8 mouse cellular contexts compared by ENCODE assay signal in the genomic region with DNA sequence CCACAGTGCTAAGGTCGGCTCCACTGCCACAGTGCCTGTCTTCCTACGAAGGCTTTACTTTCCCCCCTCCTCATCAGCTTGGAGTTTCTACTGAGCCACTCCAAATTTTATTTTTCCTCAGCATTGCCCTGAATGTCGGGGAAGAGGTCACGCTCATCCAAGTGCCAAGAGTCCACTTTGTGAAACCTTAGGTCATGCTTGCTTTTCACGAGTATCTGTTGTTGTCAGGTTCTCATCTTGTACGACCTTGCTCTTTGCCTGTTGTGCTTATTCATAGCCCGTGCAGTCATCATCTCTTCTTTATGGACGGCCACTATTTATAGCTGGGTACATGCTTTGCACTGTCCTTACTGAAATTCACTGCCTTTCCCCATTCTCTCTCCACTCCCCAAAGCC.
"Had no signal": no experiment of that assay in that cellular context is flagged by ENCODE, and none has a peak within 500 bp of the region (broad histone marks: within the 10 kb centered on the region; RNA-seq: fewer than 3 reads in every experiment).

No protein-coding gene starts in this region.

- H3K27me3 ChIP-seq: kidney, embryonic 15.5 days; limb, embryonic 13.5 days; liver, embryonic 13.5 days; neural tube, embryonic 15.5 days had no signal

- H3K9me3 ChIP-seq: kidney, embryonic 15.5 days; limb, embryonic 13.5 days; liver, embryonic 13.5 days; midbrain, embryonic 10.5 days; neural tube, embryonic 15.5 days had no signal

- H3K27ac ChIP-seq: kidney, embryonic 15.5 days; limb, embryonic 13.5 days; liver, embryonic 13.5 days; midbrain, embryonic 10.5 days; neural tube, embryonic 15.5 days had no signal

- H3K4me2 ChIP-seq: kidney, embryonic 15.5 days; limb, embryonic 13.5 days; liver, embryonic 13.5 days; neural tube, embryonic 15.5 days had no signal

- H3K4me3 ChIP-seq: kidney, embryonic 15.5 days; limb, embryonic 13.5 days; liver, embryonic 13.5 days; midbrain, embryonic 10.5 days; myocyte; neural tube, embryonic 15.5 days had no signal

- DNase-seq: liver, embryonic 13.5 days; right cerebral cortex, postnatal 25 days; thymus, postnatal 36 days had no signal

- H3K4me1 ChIP-seq: kidney, embryonic 15.5 days; limb, embryonic 13.5 days; liver, embryonic 13.5 days; midbrain, embryonic 10.5 days; neural tube, embryonic 15.5 days had no signal

- H3K9ac ChIP-seq: kidney, embryonic 15.5 days; limb, embryonic 13.5 days; liver, embryonic 13.5 days; neural tube, embryonic 15.5 days had no signal
